Mouse (Mus musculus) olfactory bulb, adult 2 months (tissue): Measurements from ENCODE around the gene Gm26558.

ENCODE experiments used
- CTCF ChIP-seq: fragments of 200-500 bp; IDR thresholded peaks from 2 replicates; pipeline ENCODE4 v1.5.1; 2012; ENCODE audit warnings: low read depth, mild to moderate bottlenecking, low read length, moderate library complexity; ENCODE audit not compliant: insufficient read depth
- POLR2A ChIP-seq: fragments of 200-500 bp; IDR thresholded peaks from 2 replicates; pipeline ENCODE4 v1.6.1; 2012; ENCODE audit warnings: mild to moderate bottlenecking, low read depth, low read length, moderate library complexity; ENCODE audit not compliant: insufficient read depth

DNA sequence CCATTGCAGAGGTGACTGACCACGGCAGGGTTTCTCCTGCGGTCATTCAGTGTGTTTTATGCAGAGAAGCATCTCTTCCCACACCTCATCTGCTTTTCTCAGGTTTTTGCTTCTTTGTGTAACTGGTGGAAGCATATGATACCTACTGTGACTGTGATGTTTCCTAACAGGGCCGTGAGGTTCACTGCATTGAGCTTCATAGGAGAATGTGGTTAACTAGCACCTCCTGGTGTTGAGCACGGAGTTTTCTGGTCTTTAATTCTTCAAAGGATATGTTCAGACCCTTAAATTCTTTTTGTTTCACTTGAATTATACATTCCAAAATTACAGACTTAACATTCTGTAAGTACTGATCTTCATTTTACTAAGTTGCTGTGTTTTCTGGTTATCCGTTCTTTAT lies 1.9 kb upstream of the Gm26558 start:
- TF ChIP-seq POLR2A, result no peak
- TF ChIP-seq CTCF, result no peak
